Mouse (Mus musculus): Measurements from ENCODE around the gene Tex2.
"Not testable (repeated sequence)": the region's sequence is repeated elsewhere in the genome, so short reads cannot be mapped to it uniquely, and the experiment has no call there.

Tex2 gene

GRCm38 (mm10) chr11:106612961-106613637 is at the start of gene Tex2:
TSS of gene Tex2 (minus strand) at chr11:106613423.
- peak; percentile 94 for DNase-seq (ENCODE audit: low read depth, low spot score)

- no peak for DNase-seq (ENCODE audit: low read depth, low spot score)
These were observed 49.6 kb upstream of the Tex2 start for GRCm38 (mm10) chr11:106662634-106663407.

- no peak for DNase-seq (ENCODE audit: low read depth, low spot score)
These were observed 47.3 kb upstream of the Tex2 start for GRCm38 (mm10) chr11:106660453-106661081.

GRCm38 (mm10) chr11:106659598-106660295 is 46.5 kb upstream of the Tex2 start:
- DNase-seq (ENCODE audit: low read depth, low spot score): peak; percentile 64

GRCm38 (mm10) chr11:106658051-106658880 is 45.0 kb upstream of the Tex2 start:
- DNase-seq (ENCODE audit: low read depth, low spot score): peak; percentile 62

- not testable (repeated sequence) for DNase-seq (ENCODE audit: low read depth, low spot score)
These were observed 43.8 kb upstream of the Tex2 start for GRCm38 (mm10) chr11:106656896-106657498.

- DNase-seq (ENCODE audit: low read depth, low spot score): peak; percentile 82
These were observed 35.1 kb upstream of the Tex2 start for GRCm38 (mm10) chr11:106648347-106648746.

GRCm38 (mm10) chr11:106642966-106643637 is 29.9 kb upstream of the Tex2 start:
- DNase-seq (ENCODE audit: low read depth, low spot score): no peak

- no peak for DNase-seq (ENCODE audit: low read depth, low spot score)
These were observed 28.4 kb upstream of the Tex2 start for GRCm38 (mm10) chr11:106641580-106641979.

GRCm38 (mm10) chr11:106640059-106640458 is 26.8 kb upstream of the Tex2 start:
- no peak for DNase-seq (ENCODE audit: low read depth, low spot score)

GRCm38 (mm10) chr11:106639356-106639692 is 26.1 kb upstream of the Tex2 start:
- no peak for DNase-seq (ENCODE audit: low read depth, low spot score)

- no peak for DNase-seq (ENCODE audit: low read depth, low spot score)
These were observed 25.5 kb upstream of the Tex2 start for GRCm38 (mm10) chr11:106638551-106639355.

- no peak for DNase-seq (ENCODE audit: low read depth, low spot score)
These were observed 24.5 kb upstream of the Tex2 start for GRCm38 (mm10) chr11:106637754-106638153.

- DNase-seq (ENCODE audit: low read depth, low spot score): no peak
These were observed 22.7 kb upstream of the Tex2 start for GRCm38 (mm10) chr11:106635946-106636345.

GRCm38 (mm10) chr11:106634175-106634574 is 21.0 kb upstream of the Tex2 start:
- DNase-seq (ENCODE audit: low read depth, low spot score): not testable (repeated sequence)

- no peak for DNase-seq (ENCODE audit: low read depth, low spot score)
These were observed 20.2 kb upstream of the Tex2 start for GRCm38 (mm10) chr11:106633456-106633855.

GRCm38 (mm10) chr11:106627692-106628091 is 14.5 kb upstream of the Tex2 start:
- DNase-seq (ENCODE audit: low read depth, low spot score): peak; percentile 88

- DNase-seq (ENCODE audit: low read depth, low spot score): no peak
These were observed 12.4 kb upstream of the Tex2 start for GRCm38 (mm10) chr11:106625577-106625976.

GRCm38 (mm10) chr11:106623629-106624028 is 10.4 kb upstream of the Tex2 start:
- DNase-seq (ENCODE audit: low read depth, low spot score): no peak

Data from 3T3-L1 (cell line).